Mouse (Mus musculus) liver, adult 2 months (tissue): ENCODE measurements around the gene Arf6.

Experiments
- CTCF ChIP-seq: fragments of 200-500 bp; IDR thresholded peaks from 2 replicates; pipeline ENCODE4 v1.5.1; 2011; ENCODE audit warnings: low read depth, low read length, control low read depth
- POLR2A ChIP-seq: fragments of 200-500 bp; IDR thresholded peaks from 2 replicates; pipeline ENCODE4 v1.6.1; 2011; ENCODE audit warnings: low read length, control low read depth; ENCODE audit not compliant: insufficient read depth; ENCODE audit errors: extremely low read depth

GRCm38 (mm10) chr12:69414826-69415572 lies 43.0 kb downstream of the Arf6 start:
- no peak for TF ChIP-seq CTCF
- no peak for TF ChIP-seq POLR2A
